Mouse (Mus musculus) midbrain, embryonic 16.5 days (tissue): ENCODE measurements at regions not wholly inside any gene's neighbourhood (a gene's known extent, or its start where the extent isn't known, plus 50 kb on each side); places are given as distances from the start of the nearest gene placed in this dataset.
A peak's percentile ranks its signal among the peaks of the same experiment; 100 is the strongest.

Experiments used
- ATAC-seq: fragments of 200-750 bp; cut with Nextera tagmentation; 2 replicates; pipeline ENCODE4 v1.8.0; 2017; ENCODE audit warnings: moderate TSS enrichment
- H3K27ac ChIP-seq: fragments of 300-500 bp; sonication (generic); 2 replicates; pipeline ENCODE4 v1.5.1; 2014; ENCODE audit warnings: mild to moderate bottlenecking, low read length, mixed read lengths
- H3K27me3 ChIP-seq: fragments of 300-500 bp; sonication (generic); 2 replicates; pipeline ENCODE4 v1.6.1; 2014; ENCODE audit warnings: low read depth, low read length, mixed read lengths; ENCODE audit not compliant: control insufficient read depth, insufficient read depth
- H3K36me3 ChIP-seq: fragments of 300-500 bp; sonication (generic); 2 replicates; pipeline ENCODE4 v1.6.1; 2014; ENCODE audit warnings: mild to moderate bottlenecking, low read length, moderate library complexity, mixed read lengths; ENCODE audit not compliant: control insufficient read depth, insufficient read depth
- H3K4me1 ChIP-seq: fragments of 300-500 bp; sonication (generic); 2 replicates; pipeline ENCODE4 v1.6.1; 2014; ENCODE audit warnings: mild to moderate bottlenecking, low read length, mixed read lengths; ENCODE audit not compliant: control insufficient read depth, insufficient read depth
- H3K4me2 ChIP-seq: fragments of 300-500 bp; sonication (generic); 2 replicates; pipeline ENCODE4 v1.6.1; 2014; ENCODE audit warnings: mild to moderate bottlenecking, low read length, mixed read lengths
- H3K4me3 ChIP-seq: fragments of 300-500 bp; sonication (generic); 2 replicates; pipeline ENCODE4 v1.5.1; 2014; ENCODE audit warnings: low read depth, mild to moderate bottlenecking, low read length, moderate library complexity, mixed read lengths
- H3K9ac ChIP-seq: fragments of 300-500 bp; sonication (generic); 2 replicates; pipeline ENCODE4 v1.6.1; 2014; ENCODE audit warnings: low read depth, low read length, mixed read lengths
- H3K9me3 ChIP-seq: fragments of 300-500 bp; sonication (generic); replicated peaks from 2 replicates; pipeline ENCODE4 v1.6.1; 2014; ENCODE audit warnings: mild to moderate bottlenecking, low read length, mixed read lengths; ENCODE audit not compliant: control insufficient read depth, poor library complexity, severe bottlenecking
- WGBS: fragments of 180-500 bp; shearing (Covaris S2); extraction: QIAGEN DNeasy Blood & Tissue Kit; methylation state at CpG from one replicate; pipeline ENCODE4 v1.1.7; 2014; 5-methylcytosine and 5-hydroxymethylcytosine counted together

- peaks cover 18% of the 10 kb centered on the region for H3K4me1 ChIP-seq
- WGBS, result 20% methylated on average over 12 of the region's 12 CpGs
- H3K27me3 ChIP-seq, result peaks cover 5% of the 10 kb centered on the region
- peak overlapping the region; percentile 58 for H3K27ac ChIP-seq
- no peaks in the 10 kb centered on the region for H3K36me3 ChIP-seq
- no peaks in the 10 kb centered on the region for H3K9me3 ChIP-seq
- H3K9ac ChIP-seq, result peak overlapping the region; percentile 18; the same call in 1 of the 2 replicates
- no peak overlapping the region for H3K4me3 ChIP-seq
- peak; percentile 49; the same call in 1 of the 2 replicates for ATAC-seq
- no peak overlapping the region; the same call in 1 of the 2 replicates for H3K4me2 ChIP-seq
These were observed 67.2 kb upstream of the Zc3h12a start for GRCm38 (mm10) chr4:125194722-125195380.

- 64% methylated on average over 12 of the region's 12 CpGs for WGBS
- H3K27ac ChIP-seq, result peak overlapping the region; percentile 30; the same call in 1 of the 2 replicates
- peak; percentile 47 for ATAC-seq
- H3K4me1 ChIP-seq, result peaks cover 18% of the 10 kb centered on the region
- H3K36me3 ChIP-seq, result no peaks in the 10 kb centered on the region
- no peak overlapping the region for H3K4me2 ChIP-seq
- no peak overlapping the region for H3K9ac ChIP-seq
- peaks cover 5% of the 10 kb centered on the region for H3K27me3 ChIP-seq
- no peaks in the 10 kb centered on the region for H3K9me3 ChIP-seq
- no peak overlapping the region for H3K4me3 ChIP-seq
These were observed 66.7 kb upstream of the Zc3h12a start for GRCm38 (mm10) chr4:125194298-125194697.

GRCm38 (mm10) chr4:125191680-125192079 lies 64.0 kb upstream of the Zc3h12a start:
- WGBS, result 80% methylated on average over 9 of the region's 9 CpGs
- Histone ChIP-seq H3K4me1 (peaks cover 18% of the 10 kb centered on the region), H3K4me3 (no peak overlapping the region), H3K9me3 (no peaks in the 10 kb centered on the region), H3K27me3 (peaks cover under 1% of the 10 kb centered on the region; the same call in 1 of the 2 replicates), H3K9ac (no peak overlapping the region), H3K4me2 (no peak overlapping the region), H3K27ac (no peak overlapping the region), H3K36me3 (no peaks in the 10 kb centered on the region)
- no peak for ATAC-seq

GRCm38 (mm10) chr4:125191010-125191409 lies 63.4 kb upstream of the Zc3h12a start:
- H3K27me3 ChIP-seq, result no peaks in the 10 kb centered on the region
- H3K4me2 ChIP-seq, result no peak overlapping the region
- peak overlapping the region; percentile 52; the same call in 1 of the 2 replicates for H3K9ac ChIP-seq
- H3K9me3 ChIP-seq, result no peaks in the 10 kb centered on the region
- peak overlapping the region; percentile 41; the same call in 1 of the 2 replicates for H3K27ac ChIP-seq
- H3K4me1 ChIP-seq, result peaks cover 18% of the 10 kb centered on the region
- no peaks in the 10 kb centered on the region for H3K36me3 ChIP-seq
- peak; percentile 26; the same call in 1 of the 2 replicates for ATAC-seq
- H3K4me3 ChIP-seq, result no peak overlapping the region
- 15% methylated on average over 11 of the region's 11 CpGs for WGBS

- Histone ChIP-seq H3K4me1 (peaks cover 16% of the 10 kb centered on the region), H3K9ac (no peak overlapping the region), H3K4me3 (no peak overlapping the region), H3K27me3 (no peaks in the 10 kb centered on the region), H3K27ac (no peak overlapping the region), H3K36me3 (no peaks in the 10 kb centered on the region), H3K4me2 (no peak overlapping the region), H3K9me3 (no peaks in the 10 kb centered on the region)
- ATAC-seq, result no peak
These were observed 62.3 kb upstream of the Zc3h12a start for GRCm38 (mm10) chr4:125189971-125190370.

GRCm38 (mm10) chr4:125186246-125186645 lies 58.6 kb upstream of the Zc3h12a start:
- H3K4me2 ChIP-seq, result no peak overlapping the region

GRCm38 (mm10) chr4:125185076-125185475 lies 57.4 kb upstream of the Zc3h12a start:
- Histone ChIP-seq H3K4me2 (no peak overlapping the region), H3K4me1 (no peaks in the 10 kb centered on the region), H3K4me3 (no peak overlapping the region), H3K27ac (no peak overlapping the region), H3K9me3 (no peaks in the 10 kb centered on the region), H3K27me3 (no peaks in the 10 kb centered on the region), H3K9ac (no peak overlapping the region), H3K36me3 (no peaks in the 10 kb centered on the region)
- no peak for ATAC-seq
- 91% methylated on average over 5 of the region's 5 CpGs for WGBS

More at GRCm38 (mm10) chr4:125186246-125186645, 58.6 kb upstream of the Zc3h12a start:
- Histone ChIP-seq H3K9ac (no peak overlapping the region), H3K27me3 (no peaks in the 10 kb centered on the region), H3K36me3 (no peaks in the 10 kb centered on the region), H3K9me3 (no peaks in the 10 kb centered on the region), H3K27ac (no peak overlapping the region), H3K4me3 (no peak overlapping the region), H3K4me1 (peaks cover 3% of the 10 kb centered on the region; the same call in 1 of the 2 replicates)
- 75% methylated on average over 9 of the region's 9 CpGs for WGBS
- ATAC-seq, result no peak

- Histone ChIP-seq H3K4me3 (no peak overlapping the region), H3K9ac (no peak overlapping the region), H3K9me3 (no peaks in the 10 kb centered on the region), H3K36me3 (no peaks in the 10 kb centered on the region), H3K27me3 (no peaks in the 10 kb centered on the region), H3K27ac (no peak overlapping the region), H3K4me2 (no peak overlapping the region), H3K4me1 (peaks cover 3% of the 10 kb centered on the region; the same call in 1 of the 2 replicates)
- WGBS, result 87% methylated on average over 6 of the region's 6 CpGs
- no peak for ATAC-seq
These were observed 53.3 kb upstream of the Zc3h12a start for GRCm38 (mm10) chr4:125180947-125181346.

GRCm38 (mm10) chr4:125178552-125178951 lies 50.9 kb upstream of the Zc3h12a start:
- no peak overlapping the region for H3K4me3 ChIP-seq
- no peak for ATAC-seq

More at GRCm38 (mm10) chr4:125178552-125178951, 50.9 kb upstream of the Zc3h12a start:
- no peaks in the 10 kb centered on the region for H3K27me3 ChIP-seq
- no peak overlapping the region for H3K27ac ChIP-seq
- H3K36me3 ChIP-seq, result no peaks in the 10 kb centered on the region
- peaks cover 3% of the 10 kb centered on the region; the same call in 1 of the 2 replicates for H3K4me1 ChIP-seq
- no peak overlapping the region for H3K9ac ChIP-seq
- H3K4me2 ChIP-seq, result no peak overlapping the region
- WGBS, result 95% methylated on average over 3 of the region's 3 CpGs
- no peaks in the 10 kb centered on the region for H3K9me3 ChIP-seq
